Mouse (Mus musculus): ENCODE results near the gene Gm28845. TPM values are rescaled to one million over a fixed set of nuclear protein-coding genes. Genes with fewer than 3 reads are reported as not detected.

The Gm28845 gene
- total RNA-seq, 2 experiments from 2014 or later: not detected

Other genes with a start within 250 kb of the Gm28845 start
- 1 to 10 TPM; 4.7 to 6.7 TPM for gene Plekhm3, start 162.7 kb downstream of the Gm28845 start, total RNA-seq (2021)
- gene Akr1cl, start 86.8 kb downstream of the Gm28845 start, total RNA-seq (2021): not detected
- gene Cryge, start 68.4 kb downstream of the Gm28845 start, total RNA-seq (2021): not detected
- gene Crygd, start 56.1 kb downstream of the Gm28845 start, total RNA-seq (2021): not detected
- gene Crygc, start 45.9 kb downstream of the Gm28845 start, total RNA-seq (2021): not detected
- not detected for gene Crygb, start 37.3 kb downstream of the Gm28845 start, total RNA-seq (2021)
- not detected for gene Cryga, start 16.2 kb downstream of the Gm28845 start, total RNA-seq (2021)
- gene D630023F18Rik, start 3.7 kb upstream of the Gm28845 start, total RNA-seq (2021): not detected
- 10 to 100 TPM; 21.2 to 36.7 TPM for gene Idh1, start 66.9 kb upstream of the Gm28845 start, total RNA-seq (2021)
- gene Pikfyve, start 67.1 kb upstream of the Gm28845 start, total RNA-seq (2021): 1 to 10 TPM; 6.4 TPM
- not detected for gene Pth2r, start 162.5 kb upstream of the Gm28845 start, total RNA-seq (2021)

All from gastrocnemius, postnatal 36 days (tissue).